Mouse (Mus musculus) natural killer cell, adult 2 months (primary cell): Measurements from ENCODE around the gene Gm12166.
A peak's percentile ranks its signal among the peaks of the same experiment; 100 is the strongest.
"Not testable (repeated sequence)": the region's sequence is repeated elsewhere in the genome, so short reads cannot be mapped to it uniquely, and the experiment has no call there.

ENCODE experiments used
- DNase-seq, 2 experiments: peaks; one replicate each; pipeline ENCODE4 v3.0.0; 2022; ENCODE audit warnings: low spot score in 2 of 2

Gm12166 gene

DNA sequence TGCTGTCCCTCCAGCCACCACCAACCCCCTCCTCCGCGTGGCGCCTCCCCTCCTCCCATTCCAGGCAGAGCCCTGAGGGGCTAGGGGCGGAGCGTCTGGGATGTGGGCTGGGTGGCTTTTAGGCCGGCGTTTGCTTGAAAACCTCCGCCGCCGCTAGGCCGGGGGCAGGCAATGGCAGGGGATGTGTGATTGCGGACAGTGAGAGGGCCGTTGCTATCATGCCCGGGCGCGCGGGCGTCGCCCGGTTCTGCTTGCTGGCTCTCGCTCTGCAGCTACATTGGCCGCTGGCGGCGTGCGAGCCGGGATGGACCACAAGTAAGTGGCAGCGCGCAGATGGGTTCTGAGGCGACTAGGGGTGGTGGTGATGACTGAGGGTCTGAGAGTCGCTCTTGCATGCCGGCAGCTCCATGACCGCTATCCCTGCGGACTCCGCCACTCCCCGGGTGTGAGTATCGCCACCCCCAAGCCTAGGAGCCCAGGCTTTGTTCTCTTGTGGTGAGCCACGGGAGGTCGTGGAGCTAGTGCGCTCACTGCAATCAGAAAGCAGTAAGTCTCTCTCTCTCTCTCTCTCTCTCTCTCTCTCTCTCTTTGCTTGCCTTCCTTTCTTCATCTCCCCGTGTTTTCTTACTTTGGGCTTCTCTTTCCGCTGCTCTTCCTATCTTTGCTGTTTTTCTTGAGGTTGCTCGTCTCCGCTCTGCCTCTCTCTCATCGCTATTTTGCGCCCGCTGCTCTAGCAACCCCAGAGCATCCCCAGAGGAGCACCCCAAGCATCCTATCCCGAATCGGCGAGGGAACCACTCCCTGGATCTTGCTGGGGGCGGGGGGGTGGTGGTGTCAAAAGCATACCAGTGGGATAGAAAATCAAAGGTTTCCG lies 4.0 kb upstream of the Gm12166 start, which contains the start of gene Adam19:
Gene Adam19 (plus strand): TSS at position 97 of the 874 bp plus-strand sequence.
- peak in 1 of 2 experiments; percentile 39 for DNase-seq

DNA sequence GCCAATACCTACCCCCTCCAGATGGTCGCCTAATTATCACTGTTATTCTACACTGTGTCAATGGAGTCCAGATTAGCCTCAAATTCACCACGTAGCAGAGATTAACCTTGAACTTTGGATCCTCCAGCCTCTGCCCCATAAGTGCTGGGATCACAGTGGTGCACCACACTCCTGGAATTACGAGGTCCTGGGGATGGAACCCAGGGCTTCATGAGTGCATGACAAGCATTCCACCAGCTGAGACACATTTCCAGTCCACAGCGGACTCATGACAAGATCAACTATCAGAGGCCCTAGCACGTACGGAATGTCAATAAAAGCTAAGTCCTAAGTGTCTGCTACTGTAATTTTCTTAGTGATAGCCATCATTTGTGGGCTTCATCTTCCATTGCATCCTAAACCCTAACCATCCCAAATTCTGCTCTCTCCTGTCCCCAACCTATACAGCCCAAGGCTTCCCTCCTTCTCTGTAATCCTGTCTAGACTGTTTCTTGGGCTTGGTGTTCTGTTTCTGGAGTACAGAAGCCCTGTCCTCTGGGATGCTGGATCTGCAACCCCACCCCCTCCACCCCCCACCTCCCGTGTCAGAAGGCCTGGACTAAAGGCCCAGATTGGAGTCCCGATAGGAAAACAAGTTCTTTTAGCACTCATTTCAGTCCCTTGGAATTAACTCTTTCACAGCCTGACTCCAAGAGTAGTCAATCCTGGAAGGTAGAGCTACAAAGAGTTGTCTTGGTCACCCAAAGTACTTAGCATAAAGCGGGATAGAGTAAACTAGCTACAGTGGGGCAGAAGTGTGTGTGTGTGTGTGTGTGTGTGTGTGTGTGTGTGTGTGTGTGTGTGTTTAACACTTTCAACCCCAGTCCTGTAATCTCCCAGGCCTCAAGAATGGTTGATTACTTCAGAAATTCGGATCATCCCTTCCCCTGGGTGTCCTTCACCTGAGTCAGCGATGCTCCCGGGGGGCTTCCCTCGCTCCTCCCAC lies 3.1 kb upstream of the Gm12166 start:
- no peak for DNase-seq

DNA sequence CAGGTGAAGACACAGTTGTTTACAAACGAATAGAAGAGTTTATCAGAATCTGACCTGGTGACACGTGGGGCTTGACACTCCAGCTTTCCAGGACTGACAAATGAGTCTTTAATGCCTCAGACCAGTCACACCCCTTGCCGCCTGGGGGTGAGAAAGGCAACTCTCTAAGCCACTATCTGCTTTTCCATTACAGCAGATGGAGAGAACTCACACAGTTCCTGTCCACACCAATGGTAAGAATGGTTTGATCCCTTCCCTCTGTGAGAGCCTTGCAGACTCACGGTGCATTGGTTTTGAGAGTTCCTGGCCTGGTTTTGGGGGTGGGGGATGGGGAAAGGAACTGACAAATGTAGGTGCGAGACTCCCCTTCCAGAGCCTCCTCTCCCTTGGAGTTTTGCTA lies 2.2 kb upstream of the Gm12166 start:
- no peak for DNase-seq

DNA sequence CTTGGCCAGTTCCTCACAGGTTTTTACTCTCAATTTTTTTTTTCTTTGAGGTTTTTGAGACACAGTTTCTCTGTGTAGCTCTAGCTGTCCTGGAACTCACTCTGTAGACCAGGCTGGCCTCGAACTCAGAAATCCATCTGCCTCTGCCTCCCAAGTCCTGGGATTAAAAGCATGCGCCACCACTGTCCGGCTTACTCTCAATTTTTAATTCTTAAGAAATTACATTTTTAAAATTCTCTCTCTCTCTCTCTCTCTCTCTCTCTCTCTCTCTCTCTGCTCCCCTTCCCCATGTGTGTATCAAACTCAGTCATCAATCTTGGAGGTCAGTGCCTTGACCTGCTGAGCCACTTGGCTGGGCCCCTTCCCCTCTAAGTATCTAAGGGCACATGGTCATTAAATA lies 1.3 kb upstream of the Gm12166 start:
- not testable (repeated sequence) for DNase-seq

DNA sequence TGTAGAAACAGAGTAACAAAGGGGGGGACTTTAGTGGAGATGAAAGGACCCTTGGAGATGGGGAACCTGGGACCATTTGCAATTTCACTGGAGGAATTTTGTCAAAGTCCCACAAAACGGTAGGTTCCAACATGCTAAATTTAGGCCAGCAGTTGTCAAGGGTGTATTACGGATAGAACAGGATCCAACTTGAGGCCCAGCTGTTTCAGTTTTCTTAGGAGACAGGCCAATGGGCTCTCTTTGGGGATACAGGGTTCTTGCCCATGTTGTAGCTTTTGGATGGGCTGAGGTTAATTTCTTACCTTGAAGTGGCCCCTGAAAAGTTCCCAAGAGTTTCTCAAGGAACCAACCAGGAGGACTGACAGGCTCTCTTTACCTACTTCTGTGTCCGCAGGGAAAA lies 4.9 kb downstream of the Gm12166 start:
- DNase-seq: no peak

DNA sequence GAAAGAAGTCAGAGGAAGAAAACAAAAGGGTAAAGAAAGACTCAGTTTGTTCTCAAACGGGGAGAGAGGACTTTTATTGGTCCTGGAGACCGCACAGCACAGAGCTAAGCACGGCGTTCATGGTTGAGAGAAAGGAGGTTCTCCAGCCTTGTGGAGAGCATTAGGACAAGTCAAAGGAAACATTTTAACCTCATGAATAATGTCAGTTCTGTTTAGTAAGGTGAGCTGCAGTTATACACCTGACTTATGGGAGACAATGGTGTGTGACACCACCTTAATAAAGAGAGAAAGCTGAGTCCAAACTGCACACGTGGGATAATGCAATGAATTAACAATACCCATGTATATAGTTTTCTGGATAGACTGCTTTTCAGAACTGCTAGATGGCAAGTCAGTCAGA lies 7.3 kb downstream of the Gm12166 start:
- DNase-seq: no peak

DNA sequence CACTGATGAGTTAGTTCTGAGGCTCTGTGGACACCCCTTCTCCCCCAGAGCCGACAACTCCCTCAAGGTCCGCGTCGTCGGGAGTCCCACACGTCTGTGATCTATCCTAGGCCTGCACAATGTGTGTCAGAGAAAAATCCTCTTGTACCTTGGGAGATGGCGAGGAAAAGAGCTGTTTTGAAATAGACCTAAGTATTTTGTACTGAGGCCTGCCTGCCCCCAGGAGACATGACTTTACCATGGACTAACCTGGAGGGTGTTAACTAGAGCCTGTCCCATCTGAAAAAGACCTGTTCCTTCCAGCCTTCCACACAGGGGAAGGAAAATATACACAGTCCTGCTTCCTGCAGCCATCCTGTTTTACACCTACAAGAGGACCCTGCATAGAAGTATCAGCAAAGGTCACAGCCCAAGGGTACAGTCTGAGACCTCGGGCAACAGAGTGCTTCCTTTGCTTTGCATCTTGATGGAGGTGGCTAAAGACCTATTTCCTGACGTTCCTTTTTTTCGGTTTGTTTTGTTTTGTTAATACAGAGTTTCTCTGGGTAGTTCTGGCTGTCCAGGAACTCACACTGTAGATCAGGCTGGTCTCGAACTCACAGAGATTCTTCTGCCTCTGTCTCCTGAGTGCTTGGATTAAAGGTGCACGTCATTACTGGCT lies 10.4 kb downstream of the Gm12166 start:
- no peak for DNase-seq

DNA sequence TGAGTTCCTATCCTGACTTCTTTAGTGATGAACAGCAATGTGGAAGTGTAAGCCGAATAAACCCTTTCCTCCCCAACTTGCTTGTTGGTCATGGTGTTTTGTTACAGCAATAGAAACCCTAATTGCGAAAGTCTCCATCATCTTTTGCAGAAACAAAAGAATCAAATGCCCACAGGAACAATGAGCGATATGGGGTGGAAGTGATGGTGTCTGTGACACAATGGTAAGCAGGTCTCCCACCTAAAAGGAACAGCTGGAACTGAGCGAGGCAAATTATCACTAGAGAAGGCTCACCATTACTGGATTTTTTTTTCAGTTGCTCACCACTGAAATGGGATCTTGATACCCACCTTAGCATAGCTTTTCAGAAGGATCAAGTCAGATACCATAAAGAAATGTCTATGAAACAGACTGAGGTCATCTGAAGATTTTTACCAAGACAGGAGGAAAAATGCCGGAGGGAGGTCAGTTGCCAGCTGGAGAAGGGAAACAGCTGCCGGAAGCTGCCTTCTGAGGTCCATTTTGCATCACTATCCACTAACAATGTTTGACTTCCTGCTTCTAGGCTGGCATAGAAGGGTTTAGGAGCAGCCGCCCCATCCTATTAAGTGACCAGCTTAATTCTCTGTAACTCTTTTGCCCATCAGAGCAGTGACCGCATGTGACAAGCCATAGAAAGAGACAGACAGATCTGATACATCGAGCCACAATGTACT lies 11.1 kb downstream of the Gm12166 start:
- DNase-seq: no peak

DNA sequence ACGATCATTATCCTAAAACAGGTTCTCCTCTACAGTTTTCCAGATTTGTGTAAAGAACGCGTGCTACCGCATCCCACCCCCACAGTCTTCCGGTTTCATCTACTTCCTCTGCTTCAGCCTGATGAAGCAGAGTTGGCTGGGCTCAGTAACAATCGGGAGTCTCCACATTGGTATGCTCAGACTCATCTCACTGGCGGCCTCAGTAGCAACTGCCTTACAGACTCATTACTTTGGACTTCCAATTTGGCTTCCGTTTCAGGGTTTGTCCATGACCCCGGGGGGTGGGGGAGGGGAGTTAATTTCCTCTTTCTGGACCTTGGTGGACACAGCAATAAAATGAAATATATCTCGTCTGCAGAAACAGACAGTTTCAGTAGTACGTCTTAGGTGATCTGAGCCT lies 12.8 kb downstream of the Gm12166 start:
- DNase-seq: no peak

DNA sequence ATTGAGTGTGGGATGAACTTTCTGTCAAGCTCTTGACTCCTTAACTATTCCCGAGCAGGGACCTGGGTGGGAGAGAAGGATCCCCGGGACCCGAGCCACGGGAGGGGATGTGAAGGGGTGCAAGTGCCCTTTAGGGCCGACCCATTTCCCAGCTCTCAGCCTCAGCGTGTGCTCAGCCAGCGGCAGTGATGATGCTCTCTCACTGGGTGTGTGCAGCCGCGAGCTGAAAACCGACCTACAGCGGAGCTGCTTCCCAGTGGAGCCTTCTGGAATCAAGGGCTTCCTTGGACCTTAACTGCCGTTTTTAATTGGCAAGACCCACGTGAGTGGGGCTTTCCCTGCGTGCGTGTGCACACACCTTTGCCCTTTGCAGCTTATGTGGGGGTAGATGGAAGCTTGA lies 13.2 kb downstream of the Gm12166 start:
- DNase-seq: no peak

DNA sequence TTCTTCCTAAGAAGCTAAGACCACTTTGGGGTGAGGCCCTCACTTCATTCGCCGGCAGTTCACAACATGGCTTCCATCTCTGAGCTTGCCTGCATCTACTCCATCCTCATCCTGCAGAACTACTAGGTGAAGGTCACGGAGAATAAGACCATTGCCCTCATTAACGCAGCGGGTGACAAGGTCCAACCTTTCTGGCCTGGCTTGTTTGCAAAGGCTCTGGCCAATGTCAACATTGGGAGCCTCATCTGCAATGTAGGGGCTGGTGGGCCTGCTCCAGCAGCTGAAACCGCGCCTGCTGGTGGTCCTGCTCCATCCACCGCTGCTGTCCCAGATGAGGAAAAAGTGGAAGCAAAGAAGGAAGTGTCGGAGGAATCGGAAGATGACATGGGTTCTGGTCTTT lies 15.7 kb downstream of the Gm12166 start:
- DNase-seq: no peak

DNA sequence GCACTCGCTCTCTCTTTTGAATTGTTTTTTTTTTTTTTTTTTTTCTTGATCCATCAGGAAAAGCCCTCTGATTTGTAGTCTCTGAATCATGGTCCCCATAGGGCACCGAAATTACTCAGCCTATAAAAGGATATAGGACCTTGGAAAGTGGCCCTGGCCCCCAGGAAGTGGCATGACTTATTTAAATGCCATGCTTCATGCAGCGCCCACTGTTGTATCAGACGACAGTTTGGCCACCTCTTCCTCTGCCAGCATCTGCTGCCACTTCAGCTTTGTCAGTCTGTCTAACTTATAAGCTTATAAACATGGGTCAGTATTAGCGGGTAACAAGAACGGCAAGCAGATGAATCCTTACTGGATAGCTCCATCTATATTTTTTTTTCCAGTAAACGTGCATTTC lies 19.2 kb downstream of the Gm12166 start:
- DNase-seq: no peak

DNA sequence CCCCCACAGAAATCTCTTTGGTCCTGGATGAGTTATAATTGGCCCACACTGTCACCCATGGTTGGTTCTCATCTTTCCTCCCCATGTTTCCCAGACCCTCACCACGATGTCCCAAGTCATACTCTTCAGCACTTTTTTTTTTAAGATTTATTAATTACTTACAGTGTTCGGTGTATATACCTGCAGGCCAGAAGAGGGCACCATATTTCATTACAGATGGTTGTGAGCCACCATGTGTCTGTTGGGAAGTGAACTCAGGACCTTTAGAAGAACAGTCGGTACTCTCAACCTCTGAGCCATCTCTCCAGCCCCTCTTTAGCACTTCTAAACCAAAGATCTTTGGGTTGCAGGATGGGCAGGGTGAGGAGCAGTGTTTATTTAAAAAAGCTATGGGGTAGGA lies 20.7 kb downstream of the Gm12166 start:
- DNase-seq: peak in 1 of 2 experiments; percentile 12

DNA sequence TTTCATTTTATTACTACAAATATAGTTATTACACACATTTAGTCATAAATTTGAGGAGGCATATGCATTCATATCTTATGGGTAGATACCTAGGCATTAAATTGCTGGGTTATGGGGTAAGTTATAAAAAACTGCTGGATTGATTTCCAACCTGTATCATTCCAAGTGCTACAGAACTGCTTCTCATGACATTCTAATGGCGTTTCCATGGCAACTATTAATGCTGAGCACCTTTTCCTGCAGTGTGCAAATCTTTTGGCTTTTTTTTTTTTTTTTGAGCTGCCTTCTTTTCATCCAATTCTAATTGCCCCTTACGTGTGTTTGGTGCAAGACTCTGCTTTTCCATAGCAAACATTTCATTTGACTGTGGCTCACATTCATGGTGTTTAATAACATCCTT lies 22.1 kb downstream of the Gm12166 start:
- no peak for DNase-seq

DNA sequence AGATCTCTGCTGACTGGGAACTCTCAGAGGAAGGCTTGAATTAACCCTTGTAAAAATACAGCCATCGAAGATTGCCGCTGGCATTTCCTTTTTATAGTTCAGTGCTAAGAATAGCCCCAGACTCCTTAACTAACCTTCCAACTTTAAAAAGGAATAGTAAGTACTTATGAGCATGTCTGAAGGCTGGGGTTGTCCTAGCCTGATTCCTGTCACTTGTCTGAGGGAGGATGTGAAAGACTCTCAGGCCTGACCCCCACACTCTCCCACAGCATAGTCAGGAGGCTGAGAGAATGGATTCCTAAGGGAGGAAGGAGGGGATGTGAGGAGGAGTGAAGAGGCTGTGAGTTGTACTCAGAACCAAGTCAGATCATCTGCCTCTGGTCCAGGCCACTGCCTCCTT lies 22.6 kb downstream of the Gm12166 start:
- no peak for DNase-seq

DNA sequence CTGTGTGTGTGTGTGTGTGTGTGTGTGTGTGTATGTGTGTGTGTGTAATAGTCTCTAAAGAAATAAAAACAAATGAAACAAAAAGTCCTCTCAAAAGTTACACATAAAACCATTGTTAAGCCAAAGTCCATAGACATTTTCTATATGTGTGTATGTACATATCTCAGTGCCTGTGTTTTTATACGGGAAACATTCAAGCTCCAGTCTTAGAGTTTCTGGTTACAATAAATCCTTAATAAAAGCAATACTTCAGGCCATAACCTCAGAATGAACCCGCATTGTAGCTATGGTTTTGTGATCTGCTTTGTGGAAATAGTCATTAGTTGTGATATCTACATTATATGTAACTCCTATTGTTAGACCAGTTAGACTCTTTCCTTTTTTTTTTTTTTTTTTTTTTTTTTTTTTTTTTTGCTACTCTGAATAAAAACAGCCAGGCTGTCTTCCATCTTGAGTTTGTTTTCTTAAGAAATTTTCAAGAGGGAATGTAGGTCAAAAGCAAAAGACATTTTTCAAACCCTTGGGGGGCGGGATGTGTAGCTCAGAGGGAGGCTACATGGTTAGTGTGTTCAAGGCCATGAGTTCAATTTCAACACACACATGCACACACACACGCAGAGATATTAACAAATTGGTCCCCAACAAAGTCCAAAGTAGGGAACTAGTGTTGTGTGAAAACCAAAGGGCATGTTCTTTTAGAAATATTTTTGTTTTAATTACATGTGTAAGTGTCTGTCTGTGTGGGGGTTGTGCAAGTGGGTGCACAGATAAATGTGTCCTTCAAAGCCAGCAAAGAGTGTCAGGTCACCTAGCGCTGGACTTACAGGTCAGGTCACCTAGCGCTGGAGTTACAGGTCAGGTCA lies 23.9 kb downstream of the Gm12166 start:
- no peak for DNase-seq

DNA sequence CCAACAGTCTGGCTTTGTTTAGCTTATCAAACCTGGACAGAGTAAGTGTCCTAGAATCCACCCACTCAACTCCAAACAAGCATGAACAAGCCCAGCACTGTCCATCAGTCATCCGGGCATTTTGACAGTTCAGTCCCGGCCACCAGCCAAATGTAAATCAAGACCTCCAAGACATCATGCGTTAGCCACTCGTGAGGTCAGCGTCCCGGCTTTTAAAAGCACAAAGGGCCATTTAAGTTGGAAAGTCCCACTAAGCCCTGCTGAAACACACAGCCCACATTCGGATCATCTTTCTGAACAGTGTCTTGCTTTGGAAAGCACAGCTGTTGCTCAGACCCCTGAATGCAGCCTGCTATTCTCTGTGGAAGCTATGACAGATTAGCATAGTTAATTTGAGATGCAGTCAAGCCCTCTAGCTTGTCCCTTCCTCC lies 26.1 kb downstream of the Gm12166 start:
- no peak for DNase-seq

DNA sequence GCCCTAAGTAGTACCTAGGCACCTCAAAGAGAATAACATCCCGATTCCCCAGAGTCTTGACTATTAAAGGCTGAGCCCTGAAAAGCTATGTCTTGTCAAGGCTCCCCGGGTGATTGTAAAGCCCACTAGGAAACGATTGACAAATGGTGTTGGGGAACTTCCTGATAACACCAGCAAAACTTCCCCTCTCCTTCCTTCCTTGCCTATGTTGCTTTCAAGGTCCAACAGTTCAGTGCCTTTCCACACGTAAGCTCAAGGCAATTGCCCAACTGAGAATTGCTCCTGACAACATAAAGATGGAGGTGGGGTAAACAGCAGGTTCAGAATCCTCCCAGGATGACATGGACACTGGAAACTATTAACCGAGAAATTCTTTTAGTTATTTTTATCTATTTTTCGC lies 29.1 kb downstream of the Gm12166 start:
- no peak for DNase-seq

DNA sequence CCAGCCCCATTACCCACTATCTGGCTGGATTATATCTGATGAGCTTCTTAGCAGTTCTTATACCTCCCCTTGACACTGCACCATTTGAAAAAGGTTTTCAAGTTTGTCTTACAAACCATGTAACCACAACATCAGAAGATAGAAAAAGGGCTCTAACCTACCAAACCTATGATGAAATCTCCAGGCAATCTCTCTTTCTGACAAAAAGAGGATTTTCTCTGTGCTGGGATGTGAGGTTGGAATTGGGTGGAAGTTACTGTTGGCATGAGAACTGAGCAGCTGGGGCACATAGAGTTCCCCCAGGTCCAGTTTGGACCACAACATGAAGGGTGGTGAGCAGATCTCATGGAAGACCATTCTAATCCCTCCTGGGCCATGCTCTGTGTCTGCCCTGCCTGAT lies 30.3 kb downstream of the Gm12166 start:
- no peak for DNase-seq

DNA sequence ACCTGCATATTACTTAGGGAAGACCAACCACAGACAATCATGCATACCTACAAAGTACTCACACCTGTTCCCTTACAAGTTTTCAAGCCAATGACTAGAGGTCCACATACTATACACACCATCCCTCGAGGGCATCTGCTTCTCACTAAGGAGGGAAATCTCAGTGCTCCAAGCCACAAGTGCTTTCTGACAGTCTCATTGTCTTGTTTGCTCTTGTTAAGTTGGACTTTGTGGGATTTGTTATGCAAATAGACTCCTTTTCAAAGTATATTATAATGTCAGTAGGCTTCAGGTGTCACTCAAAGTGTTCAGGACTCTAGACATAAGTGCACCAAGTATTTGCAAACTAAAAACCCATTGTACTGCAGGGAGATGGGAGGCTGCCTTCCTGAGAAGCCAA lies 31.9 kb downstream of the Gm12166 start:
- DNase-seq: no peak
